Mouse (Mus musculus) bone marrow, adult 2 months (tissue): ENCODE measurements around the gene Srek1.

Experiments
- CTCF ChIP-seq: fragments of 200-500 bp; IDR thresholded peaks from 2 replicates; pipeline ENCODE4 v1.5.1; 2011; ENCODE audit warnings: low read length, control low read depth; ENCODE audit not compliant: control insufficient read depth, insufficient read depth
- POLR2A ChIP-seq: fragments of 200-500 bp; IDR thresholded peaks from 2 replicates; pipeline ENCODE4 v1.6.1; 2011; ENCODE audit warnings: low read depth, mild to moderate bottlenecking, control low read depth, low read length, borderline replicate concordance; ENCODE audit not compliant: control insufficient read depth

DNA sequence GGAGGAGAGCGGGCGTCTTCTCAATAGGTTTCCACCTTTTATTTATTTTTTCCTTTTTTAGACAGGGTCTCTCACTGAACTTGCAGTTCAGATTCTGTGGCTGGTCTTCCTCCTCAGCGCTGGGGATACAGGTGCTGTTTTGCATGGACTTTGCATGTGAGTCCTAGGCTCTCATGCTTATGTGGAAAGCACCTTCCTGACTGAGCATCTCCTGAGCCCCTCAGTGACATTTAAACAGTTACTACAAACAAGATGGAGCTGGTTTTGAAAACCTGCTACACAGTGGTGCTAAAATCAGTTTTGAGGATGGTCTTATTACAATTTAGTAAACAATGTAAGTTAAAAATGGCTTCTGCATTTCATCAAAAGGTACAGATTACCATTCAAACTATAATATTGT, 43.5 kb upstream of the Srek1 start:
- TF ChIP-seq POLR2A (no peak), CTCF (no peak)
